Mouse (Mus musculus) bone marrow macrophage, adult 2 months (primary cell): ENCODE data around the gene Crebzf.

Experiments
- CTCF ChIP-seq: IDR thresholded peaks from 2 replicates; pipeline ENCODE4 v1.5.1; 2012; ENCODE audit warnings: low read depth, mild to moderate bottlenecking, low read length, moderate library complexity
- POLR2A ChIP-seq: IDR thresholded peaks from 2 replicates; pipeline ENCODE4 v1.6.1; 2012; ENCODE audit warnings: mild to moderate bottlenecking, low read depth, low read length, borderline replicate concordance

GRCm38 (mm10) chr7:90395073-90395472 is 47.5 kb upstream of the Crebzf start:
- TF ChIP-seq CTCF (no peak), POLR2A (no peak)
